Mouse (Mus musculus) cerebellum, postnatal 14 days (tissue): ENCODE results near the gene Ctrl.

ENCODE experiments used
- DNase-seq, 2 experiments: peaks; one replicate each; pipeline ENCODE4 v3.0.0; 2021; ENCODE audit warnings: mixed read lengths in 2 of 2

Gene Ctrl

GRCm38 (mm10) chr8:105937496-105938305 is 4.0 kb upstream of the Ctrl start:
- DNase-seq: peak in 1 of 2 experiments; percentile 58

DNA sequence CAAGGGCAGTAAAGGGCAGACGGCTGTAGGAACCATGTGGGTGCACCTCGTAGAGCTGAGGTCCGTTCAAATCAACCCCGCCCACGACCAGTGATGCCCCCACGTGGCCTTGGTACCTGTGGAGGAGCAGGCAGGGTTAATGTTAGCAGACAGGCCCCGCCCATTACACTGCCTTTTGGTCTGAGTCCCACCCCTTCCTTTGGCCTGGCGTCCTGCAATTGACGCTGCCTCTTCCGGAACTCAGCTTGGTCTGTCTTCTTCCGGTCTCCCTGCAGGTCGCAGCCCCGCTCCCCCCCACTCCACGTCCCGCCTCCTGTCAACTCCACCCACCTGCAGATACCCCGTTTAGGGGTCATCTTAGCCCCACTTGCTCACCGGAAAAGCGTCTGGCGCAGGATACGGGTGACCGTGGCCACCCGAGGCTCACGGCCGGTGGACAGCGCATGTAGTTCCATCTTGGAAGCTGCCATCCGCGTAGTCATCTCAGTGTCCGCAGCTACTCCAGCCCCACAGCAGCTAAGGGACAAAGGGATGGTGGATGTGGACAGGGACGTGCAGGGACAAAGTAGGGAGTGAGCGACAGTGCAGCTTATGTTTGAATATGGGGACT is 3.3 kb upstream of the Ctrl start:
- peak; percentile 92 for DNase-seq

- DNase-seq: peak; percentile 37 to 46
These were observed 2.4 kb upstream of the Ctrl start for GRCm38 (mm10) chr8:105935863-105936603.

DNA sequence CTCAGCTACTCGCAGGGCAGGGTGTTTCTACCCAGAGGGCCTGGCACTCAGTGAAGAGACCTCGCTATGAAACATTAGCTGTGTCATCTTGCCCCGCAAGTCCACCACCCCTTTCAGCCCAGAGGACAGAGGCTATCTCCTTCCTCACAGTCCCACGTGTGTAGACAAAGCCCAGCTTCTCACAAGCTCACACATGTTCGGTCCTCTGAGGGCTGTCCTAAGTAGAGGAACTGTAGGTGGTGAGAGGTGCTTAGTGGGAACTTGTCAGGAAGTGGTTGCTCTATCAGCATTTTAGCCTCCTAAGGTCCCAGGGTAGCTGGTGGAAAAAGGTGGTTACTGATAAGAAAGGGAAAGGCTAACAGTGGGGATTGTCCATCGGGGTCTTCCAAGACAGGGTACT is 1.4 kb upstream of the Ctrl start:
- DNase-seq: no peak

DNA sequence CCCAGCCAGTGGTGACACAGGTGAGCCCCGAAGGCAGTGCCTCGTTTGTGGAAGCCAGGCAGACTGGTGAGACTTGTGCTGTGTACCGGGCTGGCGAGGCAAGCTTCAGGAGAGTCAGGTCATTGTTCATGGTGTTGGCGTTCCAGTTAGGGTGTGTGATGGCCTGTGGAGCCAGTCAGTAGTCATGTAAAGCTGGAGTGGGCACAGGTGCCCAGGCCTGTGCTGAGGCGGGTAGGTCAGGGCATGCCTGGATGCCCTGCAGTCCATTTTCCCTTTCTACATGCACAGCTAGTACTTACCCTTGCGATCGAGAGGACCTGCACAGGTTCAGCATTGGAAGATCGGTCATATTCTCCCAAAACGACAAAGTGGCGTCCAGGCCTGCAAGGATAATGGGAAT is 1.1 kb downstream of the Ctrl start:
- no peak for DNase-seq

DNA sequence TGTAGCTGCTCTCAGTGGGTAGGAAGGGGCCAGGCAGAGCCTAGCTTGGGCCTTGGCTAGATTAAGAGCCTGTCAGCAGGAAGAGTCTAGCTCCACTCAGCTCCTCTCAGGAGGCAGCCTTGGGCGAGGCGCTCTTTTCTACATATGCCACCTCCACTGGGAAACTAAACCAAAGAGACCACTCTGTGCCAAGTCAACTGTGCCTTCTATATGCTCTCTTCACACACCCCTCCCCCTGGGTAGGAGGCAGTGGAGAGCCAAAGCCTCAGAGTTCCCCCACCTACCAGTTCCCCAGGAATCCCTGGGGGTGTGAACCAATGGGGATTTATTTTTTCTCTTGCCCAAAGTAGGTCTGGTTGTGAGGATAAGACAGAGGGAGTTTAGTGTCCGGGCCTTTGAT is 2.4 kb downstream of the Ctrl start:
- no peak for DNase-seq

- peak; percentile 92 to 98 for DNase-seq
These were observed 3.1 kb downstream of the Ctrl start for GRCm38 (mm10) chr8:105930602-105931001.

- no peak for DNase-seq
These were observed 8.5 kb downstream of the Ctrl start for GRCm38 (mm10) chr8:105925123-105925522.

DNA sequence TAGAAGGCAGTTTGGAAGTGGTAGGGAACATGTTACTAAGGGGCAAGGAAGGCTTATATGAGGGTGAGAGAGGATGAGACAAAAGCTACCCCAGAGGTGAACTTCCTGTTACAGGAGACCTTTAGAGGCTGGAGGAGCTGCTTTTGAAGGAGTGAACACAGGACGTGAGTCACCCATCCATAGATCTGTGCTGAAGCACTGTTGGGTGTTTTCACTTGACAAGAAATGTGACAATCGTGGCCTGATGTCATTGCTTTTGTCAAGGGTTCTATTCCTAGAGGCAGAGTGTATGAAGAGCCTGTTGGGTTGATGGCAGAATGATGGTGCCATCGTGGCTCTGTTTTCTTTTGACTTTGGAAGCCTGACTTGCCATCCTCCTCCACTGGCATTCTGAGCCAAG is 14.3 kb downstream of the Ctrl start:
- DNase-seq: no peak

GRCm38 (mm10) chr8:105900941-105901616 is 32.6 kb downstream of the Ctrl start:
- DNase-seq: no peak

- DNase-seq: peak; percentile 95 to 98
These were observed 33.3 kb downstream of the Ctrl start, which contains the start of gene Pskh1 for GRCm38 (mm10) chr8:105900180-105900940. Pskh1 (plus strand) TSS chr8:105900441.

DNA sequence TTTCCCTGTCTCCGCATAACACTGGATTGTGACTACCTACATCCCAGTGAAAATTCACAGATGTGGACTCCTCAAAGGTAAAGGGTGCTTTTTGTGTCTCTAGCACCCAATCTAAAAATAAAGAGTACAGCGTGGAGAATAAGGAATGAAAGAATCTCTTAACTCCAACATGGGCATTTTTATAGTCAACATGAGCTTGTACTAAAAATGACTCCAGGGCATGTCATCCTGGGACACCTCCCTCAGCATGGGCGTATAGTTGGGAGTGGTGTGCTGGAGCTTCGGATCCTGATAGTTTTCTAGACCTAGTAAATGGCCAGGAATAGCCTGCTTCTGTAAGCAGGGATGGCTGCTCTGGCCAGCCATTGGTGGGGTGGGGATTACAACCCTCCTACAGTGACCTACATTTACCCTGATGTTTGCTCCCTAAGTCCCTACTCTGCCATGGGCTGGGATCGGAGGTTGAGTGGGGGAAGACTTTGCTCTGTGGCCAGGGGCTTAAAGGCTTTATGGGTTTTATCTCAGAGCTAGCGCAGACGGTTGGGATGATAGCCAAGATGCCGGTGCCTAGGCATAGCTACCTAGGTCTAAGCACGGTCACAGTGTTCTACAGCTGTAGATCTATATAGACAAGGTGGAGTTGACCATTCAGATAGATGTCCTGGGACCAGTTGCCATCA is 35.7 kb downstream of the Ctrl start:
- no peak for DNase-seq

- DNase-seq: peak; percentile 49 to 62
These were observed 40.3 kb downstream of the Ctrl start, which contains the start of gene Nrn1l for GRCm38 (mm10) chr8:105893339-105893738. Nrn1l (plus strand) TSS chr8:105893567.

DNA sequence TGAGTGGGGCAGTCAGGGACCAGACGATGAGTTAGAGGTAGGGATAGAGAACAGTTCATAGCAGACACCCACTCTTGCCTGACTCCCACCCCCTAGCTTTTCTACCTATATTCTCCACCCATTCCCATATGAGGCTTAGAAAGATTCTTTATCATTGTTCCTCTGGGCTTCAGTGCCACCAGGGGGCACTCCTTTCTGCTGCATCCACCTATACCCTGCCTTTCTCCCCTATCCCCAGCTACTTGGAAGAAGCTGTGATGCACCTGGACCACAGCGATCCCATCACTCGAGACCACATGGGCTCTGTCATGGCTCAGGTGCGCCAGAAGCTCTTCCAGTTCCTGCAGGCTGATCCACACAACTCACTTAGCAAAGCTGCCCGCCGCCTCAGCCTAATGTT is 41.2 kb downstream of the Ctrl start:
- peak; percentile 44 to 51 for DNase-seq

DNA sequence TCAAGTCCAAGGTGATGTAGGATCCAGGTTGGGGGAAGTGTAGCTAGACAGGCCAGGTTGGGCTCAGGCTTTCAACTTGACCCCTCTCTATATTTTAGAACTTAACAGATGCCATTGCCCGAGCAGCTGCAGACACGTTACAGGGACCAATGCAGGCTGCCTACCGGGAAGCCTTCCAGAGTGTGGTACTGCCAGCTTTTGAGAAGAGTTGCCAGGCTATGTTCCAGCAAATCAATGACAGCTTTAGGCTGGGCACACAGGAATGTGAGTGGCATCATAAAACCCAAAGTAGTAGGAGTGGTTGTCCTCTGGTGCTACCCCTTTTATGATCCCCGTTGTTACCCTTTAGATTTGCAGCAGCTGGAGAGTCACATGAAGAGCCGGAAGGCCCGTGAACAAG is 42.8 kb downstream of the Ctrl start:
- DNase-seq: peak; percentile 50 to 54

- DNase-seq: peak; percentile 62 to 63
These were observed 43.8 kb downstream of the Ctrl start for GRCm38 (mm10) chr8:105889756-105890465.
